Mouse (Mus musculus) embryonic facial prominence, embryonic 10.5 days (tissue): ENCODE data around the gene Hist1h2ab. TPM values are rescaled to one million over a fixed set of nuclear protein-coding genes. Genes with fewer than 3 reads are reported as not detected.
"Not testable (repeated sequence)": the region's sequence is repeated elsewhere in the genome, so short reads cannot be mapped to it uniquely, and the experiment has no call there.

ENCODE experiments used
- DNase-seq: peaks from one replicate; pipeline ENCODE4 v3.0.0-alpha.2; 2017; ENCODE audit warnings: low spot score
- H3K27ac ChIP-seq: fragments of 300-500 bp; sonication (generic); replicated peaks from 2 replicates; pipeline ENCODE4 v1.5.1; 2016; ENCODE audit warnings: mild to moderate bottlenecking
- H3K27me3 ChIP-seq: fragments of 300-500 bp; sonication (generic); replicated peaks from 2 replicates; pipeline ENCODE4 v1.6.1; 2016; ENCODE audit warnings: low read depth, mild to moderate bottlenecking; ENCODE audit not compliant: poor library complexity, severe bottlenecking
- H3K36me3 ChIP-seq: fragments of 300-500 bp; sonication (generic); replicated peaks from 2 replicates; pipeline ENCODE4 v1.6.1; 2016; ENCODE audit warnings: mild to moderate bottlenecking, moderate library complexity
- H3K4me1 ChIP-seq: fragments of 300-500 bp; sonication (generic); 2 replicates; pipeline ENCODE4 v1.6.1; 2016
- H3K4me3 ChIP-seq: fragments of 300-500 bp; sonication (generic); 2 replicates; pipeline ENCODE4 v1.5.1; 2016; ENCODE audit warnings: mild to moderate bottlenecking, moderate library complexity
- H3K9me3 ChIP-seq: fragments of 300-500 bp; sonication (generic); 2 replicates; pipeline ENCODE4 v1.6.1; 2016; ENCODE audit warnings: mild to moderate bottlenecking
- WGBS: fragments of 180-500 bp; shearing (Covaris S2); methylation state at CpG from one replicate; pipeline ENCODE4 v1.1.7; 2016; 5-methylcytosine and 5-hydroxymethylcytosine counted together
- polyA plus RNA-seq: library from polyadenylated mRNA; unstranded; fragments of >200 nt; fragmentation: Nextera tagmentation; extraction: Ambion mirVana; gene quantifications from 2 replicates; pipeline ENCODE4 v1.2.1, GENCODE M21; 2016

The Hist1h2ab gene
- polyA plus RNA-seq, 1 experiment from 2014 or later = 43.8 TPM

- peak overlapping the region; percentile 71 for H3K4me3 ChIP-seq
- H3K9me3 ChIP-seq = no peaks in the 10 kb centered on the region
- H3K27me3 ChIP-seq = no peaks in the 10 kb centered on the region
- no peak for DNase-seq
- H3K27ac ChIP-seq = peak overlapping the region; percentile 96
- WGBS = 2% methylated on average over 14 of the region's 14 CpGs
- H3K4me1 ChIP-seq = peaks cover 28% of the 10 kb centered on the region
- no peaks in the 10 kb centered on the region for H3K36me3 ChIP-seq
These were observed 11.0 kb upstream of the Hist1h2ab start for GRCm38 (mm10) chr13:23739922-23740252.

GRCm38 (mm10) chr13:23740256-23740840 is 10.6 kb upstream of the Hist1h2ab start:
- H3K4me1 ChIP-seq = peaks cover 28% of the 10 kb centered on the region
- H3K9me3 ChIP-seq = no peaks in the 10 kb centered on the region
- 36% methylated on average over 13 of the region's 13 CpGs for WGBS
- DNase-seq = no peak
- no peaks in the 10 kb centered on the region for H3K27me3 ChIP-seq
- H3K4me3 ChIP-seq = peak overlapping the region; percentile 71
- peak overlapping the region; percentile 96 for H3K27ac ChIP-seq
- H3K36me3 ChIP-seq = no peaks in the 10 kb centered on the region

- peak overlapping the region; percentile 96 for H3K27ac ChIP-seq
- H3K9me3 ChIP-seq = no peaks in the 10 kb centered on the region
- H3K36me3 ChIP-seq = no peaks in the 10 kb centered on the region
- H3K4me1 ChIP-seq = peaks cover 28% of the 10 kb centered on the region
- WGBS = 62% methylated on average over 5 of the region's 5 CpGs
- H3K4me3 ChIP-seq = peak overlapping the region; percentile 71
- H3K27me3 ChIP-seq = no peaks in the 10 kb centered on the region
- DNase-seq = no peak
These were observed 10.0 kb upstream of the Hist1h2ab start for GRCm38 (mm10) chr13:23740910-23741309.

GRCm38 (mm10) chr13:23742007-23742406 is 8.9 kb upstream of the Hist1h2ab start:
- no peak for DNase-seq
- Histone ChIP-seq H3K27me3 (no peaks in the 10 kb centered on the region), H3K27ac (peak overlapping the region; percentile 63), H3K4me3 (no peak overlapping the region), H3K9me3 (no peaks in the 10 kb centered on the region), H3K36me3 (no peaks in the 10 kb centered on the region), H3K4me1 (peaks cover 28% of the 10 kb centered on the region)

GRCm38 (mm10) chr13:23743215-23743614 is 7.7 kb upstream of the Hist1h2ab start:
- no peaks in the 10 kb centered on the region for H3K9me3 ChIP-seq
- H3K4me3 ChIP-seq = no peak overlapping the region
- peak overlapping the region; percentile 40 for H3K27ac ChIP-seq
- H3K4me1 ChIP-seq = peaks cover 33% of the 10 kb centered on the region
- H3K27me3 ChIP-seq = no peaks in the 10 kb centered on the region
- H3K36me3 ChIP-seq = no peaks in the 10 kb centered on the region
- no peak for DNase-seq
- 78% methylated on average over 5 of the region's 5 CpGs for WGBS

GRCm38 (mm10) chr13:23743963-23744362 is 7.0 kb upstream of the Hist1h2ab start:
- DNase-seq = no peak
- 48% methylated on average over 4 of the region's 4 CpGs for WGBS
- peaks cover 37% of the 10 kb centered on the region for H3K4me1 ChIP-seq
- H3K4me3 ChIP-seq = peak overlapping the region; percentile 62
- H3K27ac ChIP-seq = peak overlapping the region; percentile 98
- no peaks in the 10 kb centered on the region for H3K36me3 ChIP-seq
- H3K9me3 ChIP-seq = no peaks in the 10 kb centered on the region
- H3K27me3 ChIP-seq = no peaks in the 10 kb centered on the region

- Histone ChIP-seq H3K27ac (peak overlapping the region; percentile 98), H3K4me3 (peak overlapping the region; percentile 62), H3K36me3 (no peaks in the 10 kb centered on the region), H3K9me3 (no peaks in the 10 kb centered on the region), H3K27me3 (no peaks in the 10 kb centered on the region), H3K4me1 (peaks cover 32% of the 10 kb centered on the region)
- no peak for DNase-seq
- WGBS = 2% methylated on average over 22 of the region's 36 CpGs
These were observed 6.2 kb upstream of the Hist1h2ab start for GRCm38 (mm10) chr13:23744421-23745380.

GRCm38 (mm10) chr13:23745381-23746161 is 5.4 kb upstream of the Hist1h2ab start, which contains the start of gene Hist1h3c:
Gene Hist1h3c (minus strand): TSS chr13:23745602.
- Histone ChIP-seq H3K4me3 (peak within 1 kb of the TSS; percentile 62), H3K27ac (peak within 1 kb of the TSS; percentile 98), H3K9me3 (no peaks in the 10 kb centered on the region), H3K36me3 (no peaks in the 10 kb centered on the region), H3K27me3 (no peaks in the 10 kb centered on the region), H3K4me1 (peaks cover 28% of the 10 kb centered on the region)
- peak; percentile 83 for DNase-seq
- under 1% methylated on average over 26 of the region's 28 CpGs for WGBS

- WGBS = under 1% methylated on average over 53 of the region's 58 CpGs
- DNase-seq = peak; percentile 83
These were observed 4.5 kb upstream of the Hist1h2ab start, which contains the start of gene Hist1h2bb for GRCm38 (mm10) chr13:23746201-23747080. Gene Hist1h2bb (plus strand): TSS chr13:23746734.

GRCm38 (mm10) chr13:23747081-23747891 is 3.6 kb upstream of the Hist1h2ab start:
- Histone ChIP-seq H3K9me3 (no peaks in the 10 kb centered on the region), H3K36me3 (no peaks in the 10 kb centered on the region), H3K4me3 (peak overlapping the region; percentile 62), H3K27ac (peak overlapping the region; percentile 98), H3K27me3 (no peaks in the 10 kb centered on the region), H3K4me1 (peaks cover 23% of the 10 kb centered on the region)
- WGBS = 4% methylated on average over 13 of the region's 13 CpGs
- DNase-seq = peak; percentile 35

More at GRCm38 (mm10) chr13:23746201-23747080, 4.5 kb upstream of the Hist1h2ab start, which contains the start of gene Hist1h2bb:
- peak within 1 kb of the TSS; percentile 98 for H3K27ac ChIP-seq
- H3K27me3 ChIP-seq, H3K9me3 ChIP-seq, H3K36me3 ChIP-seq: not testable (repeated sequence)
- peaks cover 23% of the 10 kb centered on the region for H3K4me1 ChIP-seq
- H3K4me3 ChIP-seq = peak within 1 kb of the TSS; percentile 62

- WGBS = 11% methylated on average over 4 of the region's 4 CpGs
- H3K9me3 ChIP-seq = no peaks in the 10 kb centered on the region
- peaks cover 23% of the 10 kb centered on the region for H3K4me1 ChIP-seq
- H3K27me3 ChIP-seq = no peaks in the 10 kb centered on the region
- no peaks in the 10 kb centered on the region for H3K36me3 ChIP-seq
- H3K4me3 ChIP-seq = peak overlapping the region; percentile 62
- peak; percentile 54 for DNase-seq
- H3K27ac ChIP-seq = peak overlapping the region; percentile 98
These were observed 3.0 kb upstream of the Hist1h2ab start for GRCm38 (mm10) chr13:23747892-23748288.
